Mouse (Mus musculus) midbrain, embryonic 13.5 days (tissue): ENCODE data around the gene Kri1. TPM values are rescaled to one million over a fixed set of nuclear protein-coding genes. Genes with fewer than 3 reads are reported as not detected.
"Not testable (repeated sequence)": the region's sequence is repeated elsewhere in the genome, so short reads cannot be mapped to it uniquely, and the experiment has no call there.

Experiments
- ATAC-seq: fragments of 200-750 bp; cut with Nextera tagmentation; 2 replicates; pipeline ENCODE4 v1.8.0; 2017; ENCODE audit warnings: mild to moderate bottlenecking, moderate TSS enrichment, moderate library complexity
- H3K27ac ChIP-seq: fragments of 300-500 bp; sonication (generic); 2 replicates; pipeline ENCODE4 v1.5.1; 2015; ENCODE audit warnings: inconsistent platforms, mild to moderate bottlenecking, moderate library complexity
- H3K27me3 ChIP-seq: fragments of 300-500 bp; sonication (generic); 2 replicates; pipeline ENCODE4 v1.6.1; 2015; ENCODE audit warnings: mild to moderate bottlenecking, inconsistent platforms
- H3K36me3 ChIP-seq: fragments of 300-500 bp; sonication (generic); 2 replicates; pipeline ENCODE4 v1.6.1; 2015; ENCODE audit warnings: mild to moderate bottlenecking, inconsistent platforms
- H3K4me1 ChIP-seq: fragments of 300-500 bp; sonication (generic); replicated peaks from 2 replicates; pipeline ENCODE4 v1.6.1; 2015; ENCODE audit warnings: inconsistent platforms
- H3K4me2 ChIP-seq: fragments of 300-500 bp; sonication (generic); replicated peaks from 2 replicates; pipeline ENCODE4 v1.6.1; 2015; ENCODE audit warnings: moderate library complexity, mild to moderate bottlenecking, inconsistent platforms
- H3K4me3 ChIP-seq: fragments of 300-500 bp; sonication (generic); replicated peaks from 2 replicates; pipeline ENCODE4 v1.5.1; 2015; ENCODE audit warnings: mild to moderate bottlenecking, inconsistent platforms
- H3K9ac ChIP-seq: fragments of 300-500 bp; sonication (generic); replicated peaks from 2 replicates; pipeline ENCODE4 v1.6.1; 2015; ENCODE audit warnings: mild to moderate bottlenecking, inconsistent platforms
- H3K9me3 ChIP-seq: fragments of 300-500 bp; sonication (generic); 2 replicates; pipeline ENCODE4 v1.6.1; 2016; ENCODE audit warnings: mild to moderate bottlenecking, inconsistent platforms
- WGBS: fragments of 180-500 bp; shearing (Covaris S2); methylation state at CpG from one replicate; pipeline ENCODE4 v1.1.7; 2015; 5-methylcytosine and 5-hydroxymethylcytosine counted together
- polyA plus RNA-seq: library from polyadenylated mRNA; unstranded; fragments of >200 nt; fragmentation: Nextera tagmentation; extraction: Ambion mirVana; gene quantifications from 2 replicates; pipeline ENCODE4 v1.2.1, GENCODE M21; 2015

The Kri1 gene
- polyA plus RNA-seq, 1 experiment from 2014 or later = 21.6 TPM

DNA sequence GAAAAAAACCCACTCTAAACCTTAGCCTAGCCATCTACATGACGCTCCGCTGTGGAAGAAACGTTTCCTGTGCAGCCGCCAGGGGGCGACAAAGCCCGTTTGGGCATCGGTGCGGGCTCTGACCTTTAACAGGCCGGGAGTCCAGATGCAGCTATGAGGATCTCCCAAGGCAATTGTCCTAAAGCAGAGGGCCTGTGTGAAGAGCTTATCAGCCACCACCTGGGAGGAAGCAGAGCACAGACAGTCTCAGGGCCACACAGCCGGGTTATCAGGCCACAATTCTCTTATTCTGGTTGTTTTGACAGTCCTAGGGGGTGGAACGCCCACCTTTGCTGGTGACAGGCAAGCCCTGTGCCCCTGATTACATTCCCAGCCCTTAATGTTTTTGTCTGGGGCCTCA, 25.6 kb upstream of the Kri1 start:
- Histone ChIP-seq H3K27me3 (peaks cover 18% of the 10 kb centered on the region), H3K4me3 (no peak overlapping the region), H3K9ac (no peak overlapping the region), H3K36me3 (no peaks in the 10 kb centered on the region), H3K27ac (no peak overlapping the region), H3K4me2 (no peak overlapping the region), H3K4me1 (peaks cover 3% of the 10 kb centered on the region; the same call in 1 of the 2 replicates), H3K9me3 (no peaks in the 10 kb centered on the region)
- ATAC-seq = peak; percentile 55; the same call in 1 of the 2 replicates
- WGBS = 9% methylated on average over 11 of the region's 11 CpGs

GRCm38 (mm10) chr9:21312134-21312533, 24.4 kb upstream of the Kri1 start, which contains the start of gene Ap1m2:
Gene Ap1m2 (minus strand): TSS chr9:21312337.
- H3K36me3 ChIP-seq = no peaks in the 10 kb centered on the region
- H3K9me3 ChIP-seq = no peaks in the 10 kb centered on the region
- peaks cover 3% of the 10 kb centered on the region; the same call in 1 of the 2 replicates for H3K4me1 ChIP-seq
- H3K9ac ChIP-seq = no peak within 1 kb of the TSS
- ATAC-seq = no peak
- H3K27me3 ChIP-seq = peaks cover 18% of the 10 kb centered on the region
- 0 out of 2 replicates have a peak within 1 kb of the TSS, but pooled peaks have one; percentile 13 for H3K4me2 ChIP-seq
- H3K27ac ChIP-seq = no peak within 1 kb of the TSS
- WGBS = 11% methylated on average over 34 of the region's 35 CpGs
- peak within 1 kb of the TSS; percentile 16 for H3K4me3 ChIP-seq

DNA sequence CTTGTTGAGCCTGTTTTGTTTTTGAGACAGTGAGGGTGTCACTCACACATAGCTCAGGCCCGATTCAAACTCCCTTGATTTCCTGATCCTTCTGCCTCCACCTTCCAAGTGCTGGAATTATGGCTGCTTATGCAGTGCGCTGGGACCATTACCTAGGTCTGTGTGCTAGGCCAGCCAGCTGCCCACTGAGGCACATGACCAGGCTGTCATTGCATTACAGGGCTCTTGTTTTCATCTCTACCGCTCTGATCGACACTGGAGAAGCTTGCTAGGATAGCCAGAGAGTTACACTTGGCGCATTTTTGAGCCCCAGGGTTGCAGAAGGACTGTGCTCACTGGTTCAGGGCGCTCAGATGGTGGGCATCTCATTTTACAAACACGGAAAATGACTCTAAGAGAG, 23.9 kb upstream of the Kri1 start:
- no peak overlapping the region for H3K9ac ChIP-seq
- H3K4me3 ChIP-seq = peak overlapping the region; percentile 16; the same call in 1 of the 2 replicates

GRCm38 (mm10) chr9:21309150-21309741, 21.5 kb upstream of the Kri1 start:
- H3K4me2 ChIP-seq = no peak overlapping the region
- H3K36me3 ChIP-seq = no peaks in the 10 kb centered on the region
- WGBS = 76% methylated on average over 15 of the region's 15 CpGs
- no peak overlapping the region for H3K27ac ChIP-seq
- H3K9ac ChIP-seq = no peak overlapping the region
- H3K9me3 ChIP-seq = no peaks in the 10 kb centered on the region
- H3K27me3 ChIP-seq = peaks cover 18% of the 10 kb centered on the region
- no peak for ATAC-seq
- peaks cover 3% of the 10 kb centered on the region; the same call in 1 of the 2 replicates for H3K4me1 ChIP-seq
- no peak overlapping the region for H3K4me3 ChIP-seq

More for the DNA sequence above, 23.9 kb upstream of the Kri1 start:
- H3K27ac ChIP-seq = no peak overlapping the region
- no peaks in the 10 kb centered on the region for H3K36me3 ChIP-seq
- no peak for ATAC-seq
- no peak overlapping the region for H3K4me2 ChIP-seq
- no peaks in the 10 kb centered on the region for H3K9me3 ChIP-seq
- H3K4me1 ChIP-seq = peaks cover 3% of the 10 kb centered on the region; the same call in 1 of the 2 replicates
- WGBS = 24% methylated on average over 7 of the region's 7 CpGs
- H3K27me3 ChIP-seq = peaks cover 18% of the 10 kb centered on the region

DNA sequence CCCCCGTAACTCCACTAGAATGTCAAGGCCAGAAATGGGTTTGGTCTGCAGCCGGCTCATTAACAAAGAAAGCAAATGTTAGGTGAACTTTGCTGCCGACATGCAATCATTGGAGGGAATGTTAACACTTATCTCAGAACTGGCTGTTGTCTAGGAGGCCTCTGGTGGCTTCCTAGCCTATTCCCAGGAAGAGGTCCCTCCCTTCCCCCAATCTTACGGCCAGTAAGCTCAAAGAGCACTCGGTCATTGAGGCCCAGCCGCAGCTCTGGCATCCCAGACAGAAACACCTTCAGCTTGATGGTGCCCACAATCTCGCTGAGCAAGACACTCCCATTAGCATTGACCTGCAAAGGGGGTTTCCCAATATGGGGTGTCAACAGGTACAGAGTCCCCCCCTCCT, 17.3 kb upstream of the Kri1 start:
- Histone ChIP-seq H3K4me1 (no peaks in the 10 kb centered on the region), H3K4me3 (no peak overlapping the region), H3K27me3 (no peaks in the 10 kb centered on the region), H3K4me2 (no peak overlapping the region), H3K27ac (no peak overlapping the region), H3K9ac (no peak overlapping the region), H3K9me3 (no peaks in the 10 kb centered on the region), H3K36me3 (no peaks in the 10 kb centered on the region)
- 89% methylated on average over 7 of the region's 7 CpGs for WGBS
- ATAC-seq = no peak

DNA sequence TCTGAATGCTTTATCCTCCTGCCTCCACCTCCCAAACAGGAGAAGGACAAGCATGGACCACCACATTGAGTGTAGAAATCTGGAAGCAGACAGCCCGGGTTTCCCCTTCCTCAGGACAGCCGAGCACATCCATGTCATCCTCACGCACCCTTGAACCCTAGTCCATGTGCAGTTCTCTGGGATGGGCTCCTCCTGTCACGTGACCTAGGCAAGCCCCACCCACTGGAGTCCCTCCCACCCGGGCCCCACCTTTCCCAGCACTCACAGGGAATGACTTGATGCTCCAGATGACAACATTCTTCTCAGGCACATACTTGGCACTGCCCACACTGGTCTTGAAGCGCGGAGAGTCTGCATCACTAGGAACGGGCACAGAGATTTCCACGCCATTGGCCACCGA, 11.2 kb upstream of the Kri1 start:
- no peaks in the 10 kb centered on the region for H3K4me1 ChIP-seq
- no peak overlapping the region for H3K4me2 ChIP-seq
- H3K27me3 ChIP-seq = no peaks in the 10 kb centered on the region
- H3K9ac ChIP-seq = no peak overlapping the region
- no peak for ATAC-seq
- H3K4me3 ChIP-seq = no peak overlapping the region
- H3K9me3 ChIP-seq = no peaks in the 10 kb centered on the region
- no peaks in the 10 kb centered on the region for H3K36me3 ChIP-seq
- H3K27ac ChIP-seq = no peak overlapping the region
- WGBS = 85% methylated on average over 10 of the region's 10 CpGs

- 95% methylated on average over 3 of the region's 3 CpGs for WGBS
These were observed 4.5 kb upstream of the Kri1 start for GRCm38 (mm10) chr9:21292271-21292670.

DNA sequence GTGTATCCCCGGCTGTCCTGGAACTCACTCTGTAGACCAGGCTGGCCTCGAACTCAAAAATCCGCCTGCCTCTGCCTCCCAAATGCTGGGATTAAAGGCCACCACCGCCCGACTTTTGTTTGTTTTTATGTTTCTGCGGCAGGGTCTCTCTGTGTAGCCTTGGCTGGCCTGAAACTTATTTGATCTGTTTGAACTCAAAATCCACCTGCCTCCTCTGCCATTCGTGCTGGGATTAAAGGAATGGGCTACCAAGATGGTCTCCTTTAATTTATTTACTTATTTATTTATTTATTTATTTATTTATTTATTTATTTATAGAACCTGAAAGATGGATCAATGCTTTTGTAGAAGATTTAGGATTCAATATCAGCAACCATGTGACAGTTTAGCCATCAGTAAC, 4.1 kb upstream of the Kri1 start:
- H3K9me3 ChIP-seq, H3K27me3 ChIP-seq, H3K9ac ChIP-seq, ATAC-seq, H3K36me3 ChIP-seq: not testable (repeated sequence)
- H3K4me1 ChIP-seq = peaks cover 29% of the 10 kb centered on the region
- peak overlapping the region; percentile 51 for H3K27ac ChIP-seq
- H3K4me2 ChIP-seq = peak overlapping the region; percentile 78
- 17% methylated on average over 7 of the region's 7 CpGs for WGBS
- peak overlapping the region; percentile 80 for H3K4me3 ChIP-seq

More at GRCm38 (mm10) chr9:21292271-21292670, 4.5 kb upstream of the Kri1 start:
- Histone ChIP-seq H3K9me3 (no peaks in the 10 kb centered on the region), H3K27ac (no peak overlapping the region), H3K27me3 (no peaks in the 10 kb centered on the region), H3K36me3 (no peaks in the 10 kb centered on the region), H3K9ac (no peak overlapping the region), H3K4me2 (no peak overlapping the region), H3K4me3 (no peak overlapping the region), H3K4me1 (peaks cover 25% of the 10 kb centered on the region)
- ATAC-seq = no peak

DNA sequence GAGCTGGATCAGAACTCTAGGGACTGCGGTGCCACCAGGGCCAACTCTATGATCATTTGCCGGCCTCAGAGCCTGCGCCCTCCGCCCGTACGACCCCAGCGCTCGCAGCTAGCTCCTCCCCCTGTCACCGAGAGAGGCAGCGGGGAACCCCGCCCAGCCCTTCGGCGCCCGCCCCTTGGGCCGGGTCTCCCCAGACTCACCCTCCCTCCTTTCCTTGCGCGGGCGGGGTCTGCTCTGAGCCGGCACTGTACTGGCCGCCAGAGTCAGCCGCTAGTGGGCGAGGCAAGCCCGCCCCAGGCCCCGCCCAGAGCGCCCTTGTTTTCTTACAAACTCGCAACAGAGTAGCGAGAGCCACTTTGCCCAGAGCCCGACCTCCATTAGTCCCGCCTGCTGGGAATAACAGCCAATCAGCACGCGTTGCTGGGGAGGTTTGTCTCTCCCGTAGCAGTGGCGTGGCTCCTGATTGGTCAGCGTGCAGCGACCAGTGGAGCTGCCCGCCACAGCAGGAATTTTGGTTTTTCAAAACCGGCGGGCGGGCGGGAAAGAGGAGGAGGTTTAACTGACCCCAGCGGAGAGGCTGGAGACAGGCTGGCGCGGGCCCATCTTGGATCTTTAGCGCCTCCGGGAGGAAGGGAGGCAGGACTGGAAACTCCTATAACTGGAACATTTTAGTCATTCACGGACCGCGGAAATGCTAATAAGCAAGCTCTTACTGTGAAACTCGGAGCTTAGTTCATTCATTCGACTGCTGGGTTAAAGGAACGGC, 3.4 kb upstream of the Kri1 start, which contains the start of gene Cdkn2d:
Gene Cdkn2d (minus strand): TSS at position 386 of the 766 bp plus-strand sequence.
- H3K4me3 ChIP-seq = peak within 1 kb of the TSS; percentile 80
- peak within 1 kb of the TSS; percentile 83 for H3K9ac ChIP-seq
- under 1% methylated on average over 48 of the region's 51 CpGs for WGBS
- no peaks in the 10 kb centered on the region for H3K27me3 ChIP-seq
- peak within 1 kb of the TSS; percentile 84 for H3K27ac ChIP-seq
- peaks cover 35% of the 10 kb centered on the region for H3K4me1 ChIP-seq
- no peaks in the 10 kb centered on the region for H3K9me3 ChIP-seq
- ATAC-seq = peak; percentile 97
- no peaks in the 10 kb centered on the region for H3K36me3 ChIP-seq
- peak within 1 kb of the TSS; percentile 78 for H3K4me2 ChIP-seq

GRCm38 (mm10) chr9:21290589-21290988, 2.8 kb upstream of the Kri1 start:
- ATAC-seq = no peak
- Histone ChIP-seq H3K4me2 (peak overlapping the region; percentile 78), H3K9ac (peak overlapping the region; percentile 83), H3K4me1 (peaks cover 36% of the 10 kb centered on the region), H3K27ac (peak overlapping the region; percentile 84), H3K4me3 (peak overlapping the region; percentile 80), H3K9me3 (no peaks in the 10 kb centered on the region), H3K27me3 (no peaks in the 10 kb centered on the region), H3K36me3 (no peaks in the 10 kb centered on the region)
- under 1% methylated on average over 20 of the region's 20 CpGs for WGBS

- Histone ChIP-seq H3K27me3 (no peaks in the 10 kb centered on the region), H3K4me3 (peak overlapping the region; percentile 80), H3K4me2 (peak overlapping the region; percentile 78), H3K9ac (no peak overlapping the region), H3K27ac (no peak overlapping the region), H3K9me3 (no peaks in the 10 kb centered on the region), H3K36me3 (peaks cover 9% of the 10 kb centered on the region), H3K4me1 (peaks cover 42% of the 10 kb centered on the region)
- 88% methylated on average over 2 of the region's 2 CpGs for WGBS
- ATAC-seq = no peak
These were observed 1.5 kb upstream of the Kri1 start for GRCm38 (mm10) chr9:21289337-21289671.
